Mouse (Mus musculus) kidney, adult 2 months (tissue): ENCODE measurements around the gene Grin3b. TPM values are rescaled to one million over a fixed set of nuclear protein-coding genes. Genes with fewer than 3 reads are reported as not detected.

Experiments used
- DNase-seq: peaks from one replicate; pipeline ENCODE4 v3.0.0; 2021
- H3K27ac ChIP-seq: fragments of 200-500 bp; 2 replicates; pipeline ENCODE4 v1.5.1; 2012; ENCODE audit warnings: low read depth, low read length, control low read depth, inconsistent platforms; ENCODE audit not compliant: insufficient read depth
- H3K27me3 ChIP-seq: fragments of 200-500 bp; replicated peaks from 2 replicates; pipeline ENCODE4 v1.6.1; 2012; ENCODE audit warnings: mild to moderate bottlenecking, moderate library complexity, low read length, inconsistent platforms; ENCODE audit not compliant: control insufficient read depth, insufficient read depth
- H3K36me3 ChIP-seq: fragments of 200-500 bp; 2 replicates; pipeline ENCODE4 v1.6.1; 2012; ENCODE audit warnings: mild to moderate bottlenecking, moderate library complexity, low read length, inconsistent platforms; ENCODE audit not compliant: control insufficient read depth, insufficient read depth
- H3K4me1 ChIP-seq: fragments of 200-500 bp; 2 replicates; pipeline ENCODE4 v1.6.1; 2011; ENCODE audit warnings: low read length; ENCODE audit not compliant: control insufficient read depth, insufficient read depth
- H3K4me3 ChIP-seq: fragments of 200-500 bp; 2 replicates; pipeline ENCODE4 v1.5.1; 2011; ENCODE audit warnings: mild to moderate bottlenecking, low read depth, low read length, control low read depth; ENCODE audit not compliant: insufficient read depth
- CTCF ChIP-seq: fragments of 200-500 bp; conservative IDR thresholded peaks from 2 replicates; pipeline ENCODE4 v1.5.1; 2011; ENCODE audit warnings: low read depth, mild to moderate bottlenecking, control low read depth, low read length, moderate library complexity, mixed read lengths; ENCODE audit not compliant: insufficient read depth, insufficient read length
- POLR2A ChIP-seq: fragments of 200-500 bp; IDR thresholded peaks from one replicate; pipeline ENCODE4 v1.6.1; 2011; ENCODE audit warnings: low read depth, low read length, control low read depth
- WGBS: fragments of 180-500 bp; shearing (Covaris S2); methylation state at CpG from one replicate; pipeline ENCODE4 v1.1.7; 2018; 5-methylcytosine and 5-hydroxymethylcytosine counted together
- polyA plus RNA-seq: library from polyadenylated mRNA; depleted of rRNA; stranded (reverse); fragments of >200 nt; gene quantifications from 2 replicates; pipeline ENCODE4 v1.2.3, GENCODE M21; 2012

Grin3b gene
- polyA plus RNA-seq, 1 experiment = 1.6 TPM

DNA sequence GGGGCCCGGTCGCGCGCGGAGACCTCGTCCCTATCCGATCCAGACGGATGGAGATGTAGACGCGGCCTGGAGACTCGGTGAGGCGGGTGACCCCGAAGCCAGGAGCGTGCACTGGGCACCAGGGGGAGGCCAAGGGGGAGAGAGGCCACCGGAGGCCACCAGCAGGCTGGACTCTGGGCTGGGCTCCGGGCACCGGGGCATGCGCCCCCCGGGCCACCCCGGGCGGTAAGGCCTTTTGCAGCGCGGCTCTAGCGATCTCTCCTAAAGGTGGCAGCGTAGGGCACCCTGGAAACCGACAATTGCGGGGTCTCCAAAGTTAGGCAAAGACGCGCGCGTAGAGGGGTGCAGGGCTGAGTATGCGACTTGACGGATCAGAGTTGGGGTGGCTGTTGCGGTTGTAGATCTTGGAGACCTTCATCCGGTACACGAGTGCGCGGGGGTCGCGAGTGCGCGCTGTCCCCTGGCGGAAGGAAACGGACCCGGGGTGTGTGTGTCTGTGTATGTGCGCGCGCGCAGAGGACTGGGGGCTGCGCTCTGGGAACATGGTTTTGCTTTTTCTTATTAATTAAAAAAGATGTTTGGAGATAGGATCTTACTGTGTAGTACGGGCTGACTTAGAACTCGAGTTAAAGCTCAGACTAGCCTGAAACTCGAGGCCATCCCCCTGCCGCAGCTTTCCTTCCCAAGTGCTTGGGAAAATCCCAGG is 43.0 kb upstream of the Grin3b start:
- TF ChIP-seq CTCF (0 out of 2 replicates have a peak, but pooled peaks have one; percentile 1), POLR2A (no peak)
- Histone ChIP-seq H3K4me3 (peak overlapping the region; percentile 99), H3K27me3 (no peaks in the 10 kb centered on the region), H3K36me3 (no peaks in the 10 kb centered on the region), H3K27ac (peak overlapping the region; percentile 97), H3K4me1 (0 out of 2 replicates have a peak, but pooled peaks cover 2% of the 10 kb centered on the region)
- WGBS = under 1% methylated on average over 54 of the region's 54 CpGs
- peak; percentile 61 for DNase-seq

DNA sequence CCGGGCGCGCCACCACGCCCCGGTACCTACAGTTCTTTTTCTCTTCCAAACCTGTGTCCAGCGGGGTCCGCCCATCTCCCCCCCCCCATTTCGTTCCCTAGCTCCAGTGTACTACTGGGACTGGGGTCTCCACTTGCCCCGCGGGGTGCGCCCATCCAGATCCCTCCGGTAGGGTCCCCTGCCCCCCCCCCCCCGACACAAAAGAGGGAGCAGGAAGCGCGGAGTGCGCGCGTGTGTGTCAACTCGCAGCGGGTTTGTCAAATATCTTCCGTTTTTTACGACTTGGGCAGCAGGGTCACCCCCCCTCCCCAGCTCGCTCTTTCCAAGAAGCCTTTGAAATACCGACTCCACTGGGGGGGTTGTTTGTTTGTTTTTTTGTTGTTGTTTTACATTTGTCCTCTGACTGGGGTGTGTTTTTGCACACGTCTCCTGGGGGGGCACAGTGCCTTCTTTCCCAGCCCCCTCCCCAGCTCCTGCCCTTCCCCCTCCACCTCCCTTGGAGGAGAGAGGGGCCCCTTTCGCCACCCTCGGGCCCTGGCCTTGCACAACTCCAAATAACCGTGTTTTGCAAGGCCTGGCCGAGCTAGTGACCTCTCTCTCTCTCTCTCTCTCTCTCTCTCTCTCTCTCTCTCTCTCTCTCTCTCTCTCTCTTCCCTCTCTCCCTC is 42.4 kb upstream of the Grin3b start:
- Histone ChIP-seq H3K4me1 (0 out of 2 replicates have a peak, but pooled peaks cover 2% of the 10 kb centered on the region), H3K27me3 (no peaks in the 10 kb centered on the region), H3K4me3 (peak overlapping the region; percentile 99), H3K27ac (peak overlapping the region; percentile 97), H3K36me3 (no peaks in the 10 kb centered on the region)
- no peak for TF ChIP-seq POLR2A
- TF ChIP-seq CTCF = no peak
- 2% methylated on average over 29 of the region's 29 CpGs for WGBS
- peak; percentile 60 for DNase-seq

DNA sequence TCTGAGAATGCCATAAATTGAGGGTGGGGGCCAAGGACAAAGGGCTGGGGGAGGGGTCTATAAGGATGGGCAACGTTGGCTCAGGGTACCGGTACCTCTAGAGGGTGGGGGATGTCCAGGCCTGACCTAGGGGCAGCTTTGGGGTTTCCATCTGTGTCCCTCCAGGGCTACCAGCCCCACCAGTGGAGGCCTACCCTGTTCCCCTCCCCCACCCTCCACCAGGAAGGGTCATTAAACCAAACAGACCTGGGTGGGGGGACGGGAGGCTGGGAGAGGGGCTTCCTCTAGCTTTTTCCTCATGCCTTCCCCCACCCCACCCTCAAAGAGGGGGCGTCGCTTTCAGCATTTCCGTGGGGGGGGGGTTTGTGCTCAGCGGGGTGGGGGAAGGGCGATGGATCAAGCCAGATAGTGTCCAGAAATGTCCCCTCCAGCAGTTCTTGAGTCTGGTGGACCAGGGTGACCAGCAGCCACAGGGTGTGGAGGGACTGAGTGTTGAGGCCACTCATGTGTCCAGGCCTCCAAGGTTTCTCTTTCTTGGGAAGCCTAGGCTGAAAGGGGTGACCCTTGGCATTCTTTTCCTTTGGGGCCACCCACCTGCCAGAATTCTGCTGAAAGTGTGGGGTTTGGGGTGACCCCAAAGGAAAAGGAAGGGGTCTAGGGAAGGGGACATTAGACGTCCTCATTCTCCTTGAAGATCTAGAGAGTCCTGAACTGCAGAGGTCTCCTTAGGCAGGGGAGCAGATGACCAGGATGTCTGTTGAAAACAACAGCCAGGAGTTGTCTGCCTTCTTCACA is 41.4 kb upstream of the Grin3b start:
- H3K36me3 ChIP-seq = no peaks in the 10 kb centered on the region
- H3K27me3 ChIP-seq = no peaks in the 10 kb centered on the region
- H3K27ac ChIP-seq = no peak overlapping the region
- DNase-seq = no peak
- WGBS = 47% methylated on average over 9 of the region's 9 CpGs
- no peak for TF ChIP-seq CTCF
- TF ChIP-seq POLR2A = no peak
- H3K4me1 ChIP-seq = peaks cover 11% of the 10 kb centered on the region
- no peak overlapping the region; the same call in 1 of the 2 replicates for H3K4me3 ChIP-seq

DNA sequence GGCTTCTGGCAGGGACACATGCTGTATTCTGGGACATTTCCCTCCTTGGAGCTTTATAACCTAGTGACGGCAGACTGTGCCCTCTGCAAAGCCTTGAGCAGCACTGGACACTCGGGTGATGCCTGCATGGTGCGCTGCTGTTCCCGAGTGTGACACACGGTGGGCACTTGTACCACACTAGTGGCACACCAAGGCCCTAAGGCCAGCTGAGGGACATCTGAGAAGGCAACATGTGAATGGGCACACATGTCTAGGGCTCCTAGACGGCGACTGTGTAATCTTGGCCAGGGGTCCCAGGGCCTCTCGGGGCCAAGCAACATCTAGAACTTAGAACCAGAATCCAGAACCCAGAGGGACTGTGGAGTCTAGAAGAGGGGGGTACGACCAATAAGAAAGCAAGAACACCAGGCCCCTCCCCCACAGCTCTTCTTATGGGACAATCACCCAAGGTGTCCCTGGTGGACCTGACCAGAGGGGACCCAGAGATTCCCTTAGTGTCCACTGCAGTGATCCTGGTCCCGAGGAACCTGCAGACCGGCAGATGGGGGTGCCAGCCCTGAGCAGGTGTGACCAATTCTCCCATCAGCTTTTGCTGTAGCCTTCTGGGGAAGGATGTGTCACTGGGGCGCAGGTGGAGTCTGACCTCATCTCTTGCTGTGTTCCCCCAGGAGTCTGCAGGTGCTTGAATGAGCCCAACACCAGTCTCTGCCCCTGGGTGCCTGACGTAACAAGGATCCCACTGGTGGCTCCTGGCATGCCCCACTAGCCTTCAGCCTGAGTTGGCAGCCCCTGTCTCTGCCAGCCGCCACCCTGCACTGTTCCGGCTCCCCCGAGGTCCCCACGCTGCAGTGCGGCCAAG is 40.3 kb upstream of the Grin3b start:
- no peak for DNase-seq
- Histone ChIP-seq H3K4me3 (no peak overlapping the region), H3K36me3 (no peaks in the 10 kb centered on the region), H3K27me3 (no peaks in the 10 kb centered on the region), H3K4me1 (peaks cover 19% of the 10 kb centered on the region), H3K27ac (no peak overlapping the region)
- 77% methylated on average over 18 of the region's 18 CpGs for WGBS
- TF ChIP-seq CTCF = no peak
- TF ChIP-seq POLR2A = no peak

DNA sequence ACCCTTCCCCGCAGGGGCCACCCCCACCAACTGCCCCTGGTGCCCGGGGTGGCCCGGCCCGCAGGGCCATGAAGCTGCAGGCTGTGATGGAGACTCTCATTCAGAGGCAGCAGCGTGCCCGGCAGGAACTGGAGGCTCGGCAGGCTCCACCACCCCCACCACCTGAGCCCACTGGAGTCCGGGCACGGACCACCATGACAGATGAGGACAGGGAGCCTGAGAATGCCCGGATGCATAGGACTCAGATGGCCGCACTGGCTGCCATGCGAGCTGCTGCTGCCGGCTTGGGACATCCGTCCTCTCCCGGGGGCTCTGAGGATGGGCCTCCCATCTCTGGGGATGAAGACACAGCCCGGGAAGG is 39.7 kb upstream of the Grin3b start:
- H3K4me1 ChIP-seq = peaks cover 22% of the 10 kb centered on the region
- TF ChIP-seq CTCF (no peak), POLR2A (no peak)
- H3K4me3 ChIP-seq = no peak overlapping the region
- WGBS = 88% methylated on average over 16 of the region's 16 CpGs
- H3K27ac ChIP-seq = no peak overlapping the region
- DNase-seq = no peak
- H3K36me3 ChIP-seq = no peaks in the 10 kb centered on the region
- H3K27me3 ChIP-seq = no peaks in the 10 kb centered on the region

DNA sequence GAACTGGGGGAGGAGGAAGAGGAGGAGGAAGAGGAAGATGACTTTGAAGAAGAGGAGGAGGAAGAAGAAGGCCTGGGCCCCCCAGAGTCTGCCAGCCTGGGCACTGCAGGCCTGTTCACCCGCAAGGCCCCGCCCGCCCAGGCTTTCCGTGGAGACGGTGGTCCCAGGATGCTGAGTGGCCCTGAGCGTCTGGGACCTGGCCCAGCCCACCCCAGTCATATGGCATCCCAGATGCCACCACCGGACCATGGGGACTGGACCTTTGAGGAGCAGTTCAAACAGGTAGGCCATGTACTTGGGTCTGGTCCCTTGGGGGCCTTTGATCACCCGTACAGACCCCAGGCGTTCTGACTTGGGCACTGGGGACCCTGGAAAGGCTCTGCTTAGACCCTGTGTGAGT is 38.7 kb upstream of the Grin3b start:
- 90% methylated on average over 9 of the region's 9 CpGs for WGBS
- TF ChIP-seq CTCF (no peak), POLR2A (no peak)
- no peak overlapping the region for H3K27ac ChIP-seq

More for the DNA sequence above, 38.7 kb upstream of the Grin3b start:
- DNase-seq = no peak
- Histone ChIP-seq H3K4me1 (peaks cover 32% of the 10 kb centered on the region), H3K27me3 (no peaks in the 10 kb centered on the region), H3K36me3 (no peaks in the 10 kb centered on the region), H3K4me3 (no peak overlapping the region)
